Mouse (Mus musculus) E14TG2a.4 (cell line): Measurements from ENCODE around the gene Kirrel2.

Experiments used
- H3K27me3 ChIP-seq: 2 replicates; pipeline ENCODE4 v1.6.1; 2014; ENCODE audit warnings: low read length, control low read depth; ENCODE audit not compliant: insufficient read depth
- H3K36me3 ChIP-seq: 2 replicates; pipeline ENCODE4 v1.6.1; 2014; ENCODE audit warnings: low read length, control low read depth; ENCODE audit not compliant: insufficient read depth
- H3K4me1 ChIP-seq: replicated peaks from 2 replicates; pipeline ENCODE4 v1.6.1; 2014; ENCODE audit warnings: low read depth, low read length, control low read depth
- H3K4me3 ChIP-seq: replicated peaks from 2 replicates; pipeline ENCODE4 v1.5.1; 2014; ENCODE audit warnings: mild to moderate bottlenecking, low read length
- H3K9me3 ChIP-seq: 2 replicates; pipeline ENCODE4 v1.6.1; 2014; ENCODE audit warnings: low read length, control low read depth
- CTCF ChIP-seq: conservative IDR thresholded peaks from 2 replicates; pipeline ENCODE4 v1.5.1; 2014; ENCODE audit warnings: low read length
- NANOG ChIP-seq: IDR thresholded peaks from 2 replicates; pipeline ENCODE4 v1.6.1; 2014; ENCODE audit warnings: borderline replicate concordance, low read length, mixed read lengths
- POU5F1 ChIP-seq: IDR thresholded peaks from 2 replicates; pipeline ENCODE4 v1.6.1; 2014; ENCODE audit warnings: low read length, borderline replicate concordance

The Kirrel2 gene

DNA sequence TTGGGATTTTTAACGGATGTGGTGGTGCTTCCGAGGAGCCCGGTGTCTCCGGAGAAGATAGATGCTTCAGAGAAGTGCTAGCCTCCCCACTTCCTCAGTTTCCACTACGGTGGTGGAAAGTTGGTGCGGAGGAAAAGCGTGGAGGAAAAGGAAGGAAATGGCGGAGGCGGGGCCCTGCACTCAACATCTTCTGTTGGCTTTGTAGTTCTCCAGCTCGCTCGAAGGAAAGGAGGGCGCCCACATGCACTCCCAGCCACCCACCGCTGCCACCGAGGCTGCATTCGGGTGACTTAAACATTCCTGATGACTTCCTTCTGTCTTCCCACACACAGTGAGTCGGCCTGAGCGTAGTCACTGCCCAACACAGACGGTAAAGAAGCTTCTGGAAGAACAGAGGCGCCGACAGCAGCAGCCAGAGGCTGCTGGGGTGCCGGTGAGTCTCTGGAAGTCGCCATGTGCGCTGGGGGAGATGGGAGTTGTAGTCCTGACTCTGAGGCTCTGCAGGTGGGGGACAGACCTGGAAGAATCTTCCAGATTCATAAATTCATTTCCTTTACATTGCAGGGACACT is 34.3 kb downstream of the Kirrel2 start:
- H3K36me3 ChIP-seq = peaks cover 53% of the 10 kb centered on the region
- peak overlapping the region; percentile 89 for H3K4me3 ChIP-seq
- peaks cover 63% of the 10 kb centered on the region for H3K4me1 ChIP-seq
- H3K9me3 ChIP-seq = peaks cover 5% of the 10 kb centered on the region; the same call in 1 of the 2 replicates
- no peaks in the 10 kb centered on the region; the same call in 1 of the 2 replicates for H3K27me3 ChIP-seq
- no peak for TF ChIP-seq POU5F1
- TF ChIP-seq NANOG = no peak
- no peak for TF ChIP-seq CTCF

- Histone ChIP-seq H3K9me3 (peaks cover 5% of the 10 kb centered on the region; the same call in 1 of the 2 replicates), H3K4me1 (peaks cover 69% of the 10 kb centered on the region), H3K27me3 (no peaks in the 10 kb centered on the region; the same call in 1 of the 2 replicates), H3K4me3 (peak overlapping the region; percentile 89), H3K36me3 (peaks cover 47% of the 10 kb centered on the region)
- TF ChIP-seq CTCF (no peak), NANOG (no peak), POU5F1 (no peak)
These were observed 34.9 kb downstream of the Kirrel2 start for GRCm38 (mm10) chr7:30422560-30422959.

GRCm38 (mm10) chr7:30421890-30422435 is 35.5 kb downstream of the Kirrel2 start:
- Histone ChIP-seq H3K4me1 (peaks cover 73% of the 10 kb centered on the region), H3K4me3 (peak overlapping the region; percentile 89), H3K36me3 (peaks cover 41% of the 10 kb centered on the region), H3K27me3 (no peaks in the 10 kb centered on the region; the same call in 1 of the 2 replicates), H3K9me3 (peaks cover 5% of the 10 kb centered on the region; the same call in 1 of the 2 replicates)
- no peak for TF ChIP-seq CTCF
- TF ChIP-seq POU5F1 = no peak
- no peak for TF ChIP-seq NANOG

DNA sequence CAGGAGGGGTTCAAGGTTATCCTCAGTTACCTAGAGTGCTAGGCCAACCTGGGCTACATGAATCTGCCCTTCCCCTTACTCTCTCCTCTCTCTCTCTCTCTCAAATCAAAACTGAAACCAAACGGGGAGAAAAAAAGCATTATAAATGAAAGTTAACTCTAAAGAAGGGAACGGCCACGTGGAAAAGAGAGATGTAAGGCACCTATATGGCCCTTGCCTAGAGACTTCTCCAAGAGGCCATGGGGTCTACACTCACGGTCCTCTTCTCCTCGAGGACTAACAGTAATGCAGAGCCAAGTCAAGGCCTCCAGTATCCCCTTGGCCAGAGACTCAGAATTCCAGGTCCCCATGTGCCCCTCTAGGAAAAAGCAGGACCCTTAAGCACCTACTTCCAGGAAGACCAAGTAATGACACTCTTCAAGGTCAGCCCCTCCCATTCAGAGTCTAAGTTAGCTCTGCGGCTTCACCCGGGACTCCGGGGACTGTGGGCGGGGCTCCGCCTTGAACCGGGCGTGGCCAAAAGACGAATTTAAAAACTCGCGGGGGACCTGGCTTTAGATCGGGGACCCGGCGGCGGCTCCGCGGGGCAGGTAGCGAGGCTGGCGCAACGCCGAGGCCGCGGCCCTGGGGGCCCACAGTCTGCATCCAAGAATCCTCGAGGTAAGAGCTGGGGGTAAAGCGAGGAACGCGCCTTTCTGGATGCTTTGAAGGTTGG is 36.2 kb downstream of the Kirrel2 start, which contains the start of gene Nfkbid:
Nfkbid (plus strand) TSS at position 558 of the 715 bp plus-strand sequence.
- Histone ChIP-seq H3K4me3 (peak within 1 kb of the TSS; percentile 89), H3K36me3 (peaks cover 35% of the 10 kb centered on the region), H3K4me1 (peaks cover 73% of the 10 kb centered on the region), H3K27me3 (no peaks in the 10 kb centered on the region; the same call in 1 of the 2 replicates), H3K9me3 (peaks cover 5% of the 10 kb centered on the region; the same call in 1 of the 2 replicates)
- TF ChIP-seq CTCF = no peak
- no peak for TF ChIP-seq POU5F1
- TF ChIP-seq NANOG = no peak

DNA sequence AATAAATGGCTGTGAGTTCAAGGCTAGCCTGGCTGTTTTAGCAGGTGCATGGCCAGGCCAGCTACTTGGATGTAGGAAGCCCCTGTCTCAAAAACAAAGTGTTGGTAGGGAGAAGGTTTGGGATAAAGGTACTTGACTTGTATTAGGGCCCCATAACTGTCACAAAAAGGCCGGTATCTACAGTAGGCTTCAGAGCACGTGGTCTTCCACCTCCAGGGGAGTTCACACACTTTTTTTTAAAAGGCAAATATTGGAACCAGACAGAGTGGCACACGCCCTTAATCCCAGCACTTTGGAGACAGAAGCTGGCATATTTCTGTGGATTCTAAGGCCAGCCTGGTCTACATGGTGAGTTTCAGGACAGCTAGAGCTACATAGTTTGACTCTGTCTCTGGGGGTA is 36.8 kb downstream of the Kirrel2 start:
- Histone ChIP-seq H3K9me3 (peaks cover 5% of the 10 kb centered on the region; the same call in 1 of the 2 replicates), H3K4me3 (0 out of 2 replicates have a peak overlapping the region, but pooled peaks have one; percentile 89), H3K27me3 (no peaks in the 10 kb centered on the region; the same call in 1 of the 2 replicates), H3K36me3 (peaks cover 28% of the 10 kb centered on the region), H3K4me1 (peaks cover 70% of the 10 kb centered on the region)
- TF ChIP-seq CTCF = no peak
- TF ChIP-seq POU5F1 = no peak
- no peak for TF ChIP-seq NANOG

GRCm38 (mm10) chr7:30419561-30420499 is 37.7 kb downstream of the Kirrel2 start, which contains the start of gene Hcst:
Hcst (minus strand) TSS chr7:30419854.
- H3K4me3 ChIP-seq = no peak within 1 kb of the TSS
- H3K9me3 ChIP-seq = peaks cover 8% of the 10 kb centered on the region; the same call in 1 of the 2 replicates
- peaks cover 20% of the 10 kb centered on the region for H3K36me3 ChIP-seq
- TF ChIP-seq CTCF (no peak), NANOG (no peak), POU5F1 (no peak)
- no peaks in the 10 kb centered on the region; the same call in 1 of the 2 replicates for H3K27me3 ChIP-seq
- H3K4me1 ChIP-seq = peaks cover 63% of the 10 kb centered on the region

DNA sequence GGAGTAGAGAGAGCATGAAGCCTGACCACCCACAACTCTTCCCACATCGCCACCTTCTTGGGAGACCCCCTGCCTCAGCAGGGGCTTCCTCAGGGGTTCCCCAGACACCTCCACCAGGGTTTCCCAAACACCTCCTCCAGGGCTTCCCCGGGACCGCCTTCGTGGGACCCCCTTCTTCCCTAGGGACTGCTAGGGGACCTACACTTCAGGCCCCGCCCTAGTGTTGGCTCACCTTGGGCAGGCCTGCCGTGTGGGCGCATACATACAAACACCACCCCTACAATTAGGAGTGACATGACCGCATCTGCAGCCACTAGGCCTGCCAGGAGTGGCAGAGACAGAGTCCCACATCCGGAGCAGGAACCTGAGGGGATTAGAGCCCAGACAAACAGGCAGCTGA is 39.6 kb downstream of the Kirrel2 start:
- Histone ChIP-seq H3K4me1 (peaks cover 44% of the 10 kb centered on the region), H3K9me3 (peaks cover 8% of the 10 kb centered on the region; the same call in 1 of the 2 replicates), H3K27me3 (peaks cover 3% of the 10 kb centered on the region; the same call in 1 of the 2 replicates), H3K36me3 (no peaks in the 10 kb centered on the region), H3K4me3 (peak overlapping the region; percentile 65)
- TF ChIP-seq POU5F1 (no peak), CTCF (no peak), NANOG (no peak)
